Mouse (Mus musculus): ENCODE data around the gene Rpl28.

DNA sequence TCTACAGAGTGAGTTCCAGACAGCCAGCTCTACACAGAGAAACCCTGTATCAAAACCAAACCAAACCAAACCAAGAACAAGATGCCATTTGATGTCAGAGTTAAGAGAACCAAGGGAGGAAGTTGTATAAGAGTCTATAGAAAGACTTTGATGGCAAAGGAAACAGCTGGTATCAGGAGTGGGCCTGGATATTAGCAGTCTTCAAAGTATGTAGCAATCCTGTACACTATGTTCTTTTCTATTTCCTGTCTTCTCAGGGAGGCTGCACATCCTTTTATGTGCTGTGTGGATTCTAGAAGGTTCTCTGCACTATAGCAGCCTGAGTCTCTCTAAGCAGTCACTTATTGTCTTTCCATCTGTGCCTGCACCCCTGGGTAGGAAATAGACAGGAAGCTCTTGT is 23.9 kb downstream of the Rpl28 start:
- no peak for TF ChIP-seq POLR2A (IDR thresholded peaks at IDR 0.05; ENCODE audit: control insufficient read depth, low read depth, low read length)
- TF ChIP-seq CTCF (IDR thresholded peaks at IDR 0.05; ENCODE audit: control insufficient read depth, insufficient read depth, insufficient replicate concordance, low read depth, low read length) = no peak
